In the genomic region with DNA sequence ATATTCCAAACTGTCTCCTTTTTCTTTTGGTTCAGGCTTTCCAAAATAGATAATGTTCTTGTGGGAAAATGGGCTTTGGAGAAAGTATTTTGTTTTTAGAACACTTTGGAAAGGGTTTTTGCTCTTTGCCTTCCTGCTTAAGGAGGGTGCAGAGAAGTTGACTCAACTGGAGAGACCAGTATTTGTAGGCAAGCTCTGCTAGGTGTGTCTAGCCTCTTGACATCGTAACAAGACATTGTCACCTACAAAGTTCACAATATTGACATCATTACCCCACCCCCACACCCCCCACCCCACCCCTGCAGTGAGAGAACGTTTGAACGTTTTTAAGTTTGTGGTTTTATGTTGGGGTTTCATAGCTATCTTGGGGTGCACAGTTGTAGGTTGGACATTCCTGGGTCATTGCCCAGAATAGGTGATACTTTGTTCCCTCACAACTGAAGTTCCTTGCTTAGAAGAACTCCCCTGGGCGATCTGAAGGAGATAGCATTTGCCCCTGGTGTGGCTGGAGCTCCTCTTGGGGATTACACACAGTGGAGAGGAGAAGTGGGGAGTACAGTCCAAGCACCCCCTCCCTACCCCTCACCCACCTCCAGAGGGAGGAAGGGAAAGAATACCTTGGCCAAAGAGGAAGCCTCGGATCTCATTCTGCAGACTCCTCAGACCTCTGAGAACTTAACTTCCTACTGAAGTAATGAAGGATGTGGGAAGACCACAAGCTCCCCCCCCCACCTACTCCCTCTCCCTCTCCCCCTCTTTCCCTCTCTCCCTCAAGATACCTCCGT, we compare ENCODE assay signal across 1 mouse cellular context.
TF ChIP-seq lines count a peak whose summit lies in the region.

No protein-coding gene starts in this region.

TF ChIP-seq in MEL, 35 proteins besides CTCF, POLR2A, EP300 and RAD21 (continued from another document):
- TF ChIP-seq TCF12 (IDR thresholded peaks at IDR 0.05; ENCODE audit: low read depth, low read length) (peak; percentile 82), ZNF384 (IDR thresholded peaks at IDR 0.05; ENCODE audit: low read depth, low read length) (no peak), UBTF (IDR thresholded peaks at IDR 0.05; ENCODE audit: borderline replicate concordance, insufficient read depth, low read depth, low read length) (no peak), KAT2A (conservative IDR thresholded peaks at IDR 0.05; ENCODE audit: low read depth, low read length) (no peak)
